Mouse (Mus musculus) ES-E14 (cell line): ENCODE results near the gene Mmp19. TPM values are rescaled to one million over a fixed set of nuclear protein-coding genes. Genes with fewer than 3 reads are reported as not detected.

Experiments
- DNase-seq: peaks from one replicate; pipeline ENCODE4 v3.0.0-alpha.2; 2013; ENCODE audit warnings: low read depth, low spot score
- H3K27ac ChIP-seq: 2 replicates; pipeline ENCODE4 v1.5.1; 2012; ENCODE audit warnings: low read depth, mild to moderate bottlenecking, low read length, moderate library complexity, mixed read lengths; ENCODE audit not compliant: poor library complexity, insufficient read depth, severe bottlenecking
- H3K36me3 ChIP-seq: 2 replicates; pipeline ENCODE4 v1.6.1; 2012; ENCODE audit warnings: mild to moderate bottlenecking, low read length, moderate library complexity, mixed read lengths; ENCODE audit not compliant: control insufficient read depth, poor library complexity, insufficient read depth, severe bottlenecking
- H3K4me1 ChIP-seq, 2 experiments: fragments of 150-350 bp in 1 of 2; sonication (generic) in 1 of 2; 2 replicates each; pipeline ENCODE4 v1.6.1; 2012; ENCODE audit warnings: low read length in 2 of 2, mild to moderate bottlenecking in 1 of 2, mixed read lengths in 1 of 2; ENCODE audit not compliant: control insufficient read depth in 2 of 2, insufficient read depth in 2 of 2, poor library complexity in 1 of 2
- H3K4me3 ChIP-seq, 2 experiments: fragments of 150-350 bp in 1 of 2; sonication (generic) in 1 of 2; 2 replicates each; pipeline ENCODE4 v1.5.1; 2012; ENCODE audit warnings: low read length in 2 of 2, low read depth in 1 of 2, mild to moderate bottlenecking in 1 of 2, mixed read lengths in 1 of 2; ENCODE audit not compliant: insufficient read depth in 1 of 2, poor library complexity in 1 of 2, severe bottlenecking in 1 of 2
- H3K9ac ChIP-seq: 2 replicates; pipeline ENCODE4 v1.6.1; 2012; ENCODE audit warnings: low read depth, mild to moderate bottlenecking, low read length, mixed read lengths; ENCODE audit not compliant: poor library complexity, insufficient read depth, severe bottlenecking
- H3K9me3 ChIP-seq: fragments of 150-350 bp; sonication (generic); 2 replicates; pipeline ENCODE4 v1.6.1; 2012; ENCODE audit warnings: low read depth, mild to moderate bottlenecking, low read length; ENCODE audit not compliant: control insufficient read depth, insufficient read depth
- CHD2 ChIP-seq: IDR thresholded peaks from 2 replicates; pipeline ENCODE4 v1.6.1; 2014; ENCODE audit warnings: mild to moderate bottlenecking, low read depth, low read length, inconsistent platforms
- HCFC1 ChIP-seq: IDR thresholded peaks from 2 replicates; pipeline ENCODE4 v1.6.1; 2012; ENCODE audit warnings: low read length, inconsistent platforms, borderline replicate concordance; ENCODE audit not compliant: insufficient read depth
- MAFK ChIP-seq: IDR thresholded peaks from 2 replicates; pipeline ENCODE4 v1.6.1; 2014; ENCODE audit warnings: mild to moderate bottlenecking, low read depth, low read length, inconsistent platforms; ENCODE audit not compliant: insufficient read depth
- ZC3H11A ChIP-seq: IDR thresholded peaks from 2 replicates; pipeline ENCODE4 v1.6.1; 2012; ENCODE audit warnings: low read depth, mild to moderate bottlenecking, inconsistent platforms, low read length, borderline replicate concordance
- ZNF384 ChIP-seq: IDR thresholded peaks from 2 replicates; pipeline ENCODE4 v1.6.1; 2012; ENCODE audit warnings: low read depth, low read length, inconsistent platforms
- in situ Hi-C, 2 experiments: fragments of 600-800 bp; cut with MboI; formaldehyde crosslinking; loops; one replicate each; pipeline ENCODE4 v1.15.1; 2025; ENCODE audit warnings: low sequenced_read_pairs in 2 of 2, inconsistent platforms in 1 of 2; ENCODE audit not compliant: unreplicated experiment in 2 of 2
- total RNA-seq: library from RNA; depleted of rRNA; stranded (reverse); fragments of 300-350 nt; gene quantifications from 2 replicates; pipeline ENCODE4 v1.2.3, GENCODE M21; 2012

Mmp19 gene
- total RNA-seq, 1 experiment, result 0.94 TPM

GRCm38 (mm10) chr10:128840612-128841011, 49.9 kb downstream of the Mmp19 start:
- in situ Hi-C loops, result no loop called here
- no peaks in the 10 kb centered on the region for H3K9me3 ChIP-seq
- peaks cover 25% of the 10 kb centered on the region for H3K36me3 ChIP-seq
- no peak for DNase-seq
- TF ChIP-seq ZNF384, result no peak
- no peak for TF ChIP-seq MAFK
- TF ChIP-seq CHD2, result no peak
- no peak for TF ChIP-seq HCFC1
- no peak for TF ChIP-seq ZC3H11A
- no peak overlapping the region for H3K4me3 ChIP-seq
- no peaks in the 10 kb centered on the region for H3K4me1 ChIP-seq
- no peak overlapping the region for H3K27ac ChIP-seq
- no peak overlapping the region for H3K9ac ChIP-seq

GRCm38 (mm10) chr10:128843260-128843659, 52.5 kb downstream of the Mmp19 start:
- no peaks in the 10 kb centered on the region for H3K4me1 ChIP-seq
- H3K9ac ChIP-seq, result no peak overlapping the region
- H3K27ac ChIP-seq, result no peak overlapping the region
- TF ChIP-seq MAFK, result no peak
- TF ChIP-seq ZNF384, result no peak
- no peak for TF ChIP-seq HCFC1
- no peak for TF ChIP-seq CHD2
- no peak for TF ChIP-seq ZC3H11A
- H3K4me3 ChIP-seq, result no peak overlapping the region
- no peaks in the 10 kb centered on the region for H3K9me3 ChIP-seq
- DNase-seq, result no peak
- H3K36me3 ChIP-seq, result peaks cover 20% of the 10 kb centered on the region
- in situ Hi-C loops, result no loop called here

GRCm38 (mm10) chr10:128845516-128845915, 54.8 kb downstream of the Mmp19 start:
- H3K9ac ChIP-seq, result no peak overlapping the region
- H3K27ac ChIP-seq, result no peak overlapping the region
- no peak overlapping the region for H3K4me3 ChIP-seq
- H3K9me3 ChIP-seq, result no peaks in the 10 kb centered on the region
- H3K36me3 ChIP-seq, result peaks cover 21% of the 10 kb centered on the region
- in situ Hi-C loops, result no loop called here
- no peak for TF ChIP-seq MAFK
- no peak for TF ChIP-seq HCFC1
- no peak for TF ChIP-seq ZC3H11A
- no peak for TF ChIP-seq ZNF384
- no peak for TF ChIP-seq CHD2
- H3K4me1 ChIP-seq, result no peaks in the 10 kb centered on the region
- no peak for DNase-seq

GRCm38 (mm10) chr10:128846664-128847063, 56.0 kb downstream of the Mmp19 start:
- Histone ChIP-seq H3K9me3 (no peaks in the 10 kb centered on the region), H3K4me1 (no peaks in the 10 kb centered on the region), H3K4me3 (no peak overlapping the region), H3K9ac (no peak overlapping the region), H3K36me3 (peaks cover 20% of the 10 kb centered on the region), H3K27ac (no peak overlapping the region)
- in situ Hi-C loops, result no loop called here
- TF ChIP-seq HCFC1 (no peak), MAFK (no peak), ZNF384 (no peak), CHD2 (no peak), ZC3H11A (no peak)
- no peak for DNase-seq

- Histone ChIP-seq H3K4me3 (no peak overlapping the region), H3K4me1 (no peaks in the 10 kb centered on the region), H3K27ac (no peak overlapping the region), H3K9me3 (no peaks in the 10 kb centered on the region), H3K36me3 (peaks cover 11% of the 10 kb centered on the region; the same call in 1 of the 2 replicates), H3K9ac (no peak overlapping the region)
- TF ChIP-seq HCFC1, result no peak
- no peak for TF ChIP-seq ZC3H11A
- no peak for TF ChIP-seq ZNF384
- no peak for TF ChIP-seq CHD2
- no peak for TF ChIP-seq MAFK
- in situ Hi-C loops, result no loop called here
- DNase-seq, result no peak
These were observed 57.7 kb downstream of the Mmp19 start for GRCm38 (mm10) chr10:128848426-128848825.
